Mouse (Mus musculus) lung, postnatal 0 days (tissue): ENCODE results near the gene Paqr6. TPM values are rescaled to one million over a fixed set of nuclear protein-coding genes. Genes with fewer than 3 reads are reported as not detected.
A peak's percentile ranks its signal among the peaks of the same experiment; 100 is the strongest.

Experiments used
- ATAC-seq: fragments of 200-750 bp; cut with Nextera tagmentation; 2 replicates; pipeline ENCODE4 v1.8.0; 2017; ENCODE audit warnings: moderate library complexity
- DNase-seq: peaks from one replicate; pipeline ENCODE4 v3.0.0-alpha.2; 2016; ENCODE audit warnings: low spot score
- H3K27ac ChIP-seq: fragments of 300-500 bp; sonication (generic); 2 replicates; pipeline ENCODE4 v1.5.1; 2014; ENCODE audit warnings: antibody characterized with exemption, mild to moderate bottlenecking, low read length, mixed read lengths
- H3K27me3 ChIP-seq: fragments of 300-500 bp; sonication (generic); replicated peaks from 2 replicates; pipeline ENCODE4 v1.6.1; 2014; ENCODE audit warnings: low read length, mixed read lengths; ENCODE audit not compliant: insufficient read depth
- H3K36me3 ChIP-seq: fragments of 300-500 bp; sonication (generic); 2 replicates; pipeline ENCODE4 v1.6.1; 2014; ENCODE audit warnings: low read length, mixed read lengths; ENCODE audit not compliant: insufficient read depth
- H3K4me1 ChIP-seq: fragments of 300-500 bp; sonication (generic); 2 replicates; pipeline ENCODE4 v1.6.1; 2014; ENCODE audit warnings: antibody characterized with exemption, low read depth, low read length, mixed read lengths; ENCODE audit not compliant: insufficient read depth
- H3K4me2 ChIP-seq: fragments of 300-500 bp; sonication (generic); replicated peaks from 2 replicates; pipeline ENCODE4 v1.6.1; 2014; ENCODE audit warnings: low read depth, mild to moderate bottlenecking, low read length, moderate library complexity, mixed read lengths
- H3K4me3 ChIP-seq: fragments of 300-500 bp; sonication (generic); 2 replicates; pipeline ENCODE4 v1.5.1; 2014; ENCODE audit warnings: low read depth, low read length
- H3K9ac ChIP-seq: fragments of 300-500 bp; sonication (generic); replicated peaks from 2 replicates; pipeline ENCODE4 v1.6.1; 2014; ENCODE audit warnings: low read depth, mild to moderate bottlenecking
- H3K9me3 ChIP-seq: fragments of 300-500 bp; sonication (generic); 2 replicates; pipeline ENCODE4 v1.6.1; 2016; ENCODE audit warnings: low read length, mixed read lengths
- CTCF ChIP-seq: IDR thresholded peaks from 2 replicates; pipeline ENCODE4 v1.5.1; 2016; ENCODE audit warnings: antibody characterized with exemption, mild to moderate bottlenecking
- EP300 ChIP-seq: IDR thresholded peaks from 2 replicates; pipeline ENCODE4 v1.6.1; 2016; ENCODE audit warnings: antibody characterized with exemption, mild to moderate bottlenecking, control low read depth
- WGBS: fragments of 180-500 bp; shearing (Covaris S2); extraction: QIAGEN DNeasy Blood & Tissue Kit; methylation state at CpG from one replicate; pipeline ENCODE4 v1.1.7; 2014; 5-methylcytosine and 5-hydroxymethylcytosine counted together
- polyA plus RNA-seq: library from polyadenylated mRNA; unstranded; fragments of >200 nt; fragmentation: Nextera tagmentation; extraction: Ambion mirVana; gene quantifications from 2 replicates; pipeline ENCODE4 v1.2.1, GENCODE M21; 2015

Gene Paqr6
- polyA plus RNA-seq, 1 experiment from 2014 or later, result 4.3 TPM

DNA sequence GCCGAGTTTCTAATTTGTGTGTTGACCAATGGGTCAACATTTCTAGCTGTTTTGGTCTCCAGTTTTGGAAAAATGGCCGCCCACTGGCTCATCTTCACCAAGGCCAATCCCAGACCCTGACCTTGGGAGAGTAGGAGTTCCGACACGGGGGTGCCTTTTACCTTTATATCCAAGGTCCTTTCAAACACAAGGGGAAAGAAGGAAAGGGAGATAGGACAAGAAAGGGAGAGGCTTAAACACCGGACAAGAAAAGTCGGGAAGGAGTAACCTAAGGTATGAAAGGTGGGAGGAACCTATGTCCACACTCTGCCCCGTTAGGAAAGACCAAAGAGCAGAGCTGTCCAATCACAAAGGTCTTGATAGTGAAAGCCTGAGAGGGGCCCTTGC lies 46.3 kb downstream of the Paqr6 start:
- Histone ChIP-seq H3K9me3 (no peaks in the 10 kb centered on the region), H3K27ac (peak overlapping the region; percentile 91), H3K4me2 (peak overlapping the region; percentile 71), H3K4me1 (peaks cover 3% of the 10 kb centered on the region; the same call in 1 of the 2 replicates), H3K9ac (peak overlapping the region; percentile 6; the same call in 1 of the 2 replicates), H3K4me3 (peak overlapping the region; percentile 63; the same call in 1 of the 2 replicates), H3K36me3 (peaks cover 4% of the 10 kb centered on the region; the same call in 1 of the 2 replicates), H3K27me3 (no peaks in the 10 kb centered on the region)
- WGBS, result 19% methylated on average over 7 of the region's 7 CpGs
- TF ChIP-seq EP300, result no peak
- TF ChIP-seq CTCF, result no peak
- DNase-seq, result no peak
- peak; percentile 3; the same call in 1 of the 2 replicates for ATAC-seq

DNA sequence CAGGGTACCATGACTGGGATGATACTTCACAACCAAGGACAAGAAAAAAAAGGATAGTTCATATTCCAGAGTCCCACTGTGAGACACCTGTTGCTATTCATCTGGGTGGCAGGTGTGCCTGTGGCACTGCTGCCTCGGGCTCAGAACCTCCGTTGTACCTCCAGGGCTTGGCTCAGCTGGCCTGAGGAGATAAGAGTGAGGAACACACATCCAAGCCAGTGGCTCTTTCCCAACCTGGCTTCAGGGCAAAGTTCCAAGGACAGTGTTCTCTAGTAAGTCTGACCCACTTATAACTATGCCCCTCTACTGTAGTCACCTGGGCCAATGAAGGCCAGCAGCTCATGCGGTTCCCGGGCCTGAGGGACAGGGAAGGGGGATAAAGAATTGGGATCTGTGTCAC lies 47.3 kb downstream of the Paqr6 start:
- no peaks in the 10 kb centered on the region for H3K27me3 ChIP-seq
- 87% methylated on average over 4 of the region's 4 CpGs for WGBS
- DNase-seq, result no peak

DNA sequence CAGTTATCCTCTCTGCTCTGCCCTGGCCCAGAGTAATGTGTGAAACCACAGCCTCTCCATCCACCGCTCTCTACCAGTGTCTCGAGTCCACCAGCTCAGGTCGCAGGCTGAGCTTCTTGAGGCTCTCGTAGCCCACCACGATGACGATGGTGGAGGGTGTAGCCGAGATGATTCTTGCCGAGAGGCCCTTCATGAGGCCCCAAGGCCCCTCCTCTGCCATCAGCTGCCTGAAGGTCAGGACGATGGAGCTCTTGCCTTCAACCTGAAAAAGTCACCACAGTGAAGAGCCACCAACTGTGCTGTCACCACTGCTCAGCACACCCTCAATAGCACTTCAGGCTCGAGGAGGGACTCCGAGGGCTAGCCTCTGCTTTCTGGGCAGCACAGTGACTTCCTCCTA lies 48.3 kb downstream of the Paqr6 start:
- 84% methylated on average over 11 of the region's 11 CpGs for WGBS
- H3K27me3 ChIP-seq, result no peaks in the 10 kb centered on the region
- no peak overlapping the region for H3K27ac ChIP-seq
- no peaks in the 10 kb centered on the region for H3K9me3 ChIP-seq
- no peak for ATAC-seq
- TF ChIP-seq EP300 (no peak), CTCF (no peak)
- peaks cover 3% of the 10 kb centered on the region; the same call in 1 of the 2 replicates for H3K4me1 ChIP-seq
- H3K4me2 ChIP-seq, result no peak overlapping the region
- H3K4me3 ChIP-seq, result no peak overlapping the region
- peaks cover 9% of the 10 kb centered on the region; the same call in 1 of the 2 replicates for H3K36me3 ChIP-seq
- no peak for DNase-seq
- H3K9ac ChIP-seq, result no peak overlapping the region

More for the DNA sequence above, 47.3 kb downstream of the Paqr6 start:
- H3K27ac ChIP-seq, result no peak overlapping the region
- no peak for ATAC-seq
- H3K4me2 ChIP-seq, result no peak overlapping the region
- no peak for TF ChIP-seq CTCF
- peaks cover 9% of the 10 kb centered on the region; the same call in 1 of the 2 replicates for H3K36me3 ChIP-seq
- H3K4me1 ChIP-seq, result peaks cover 3% of the 10 kb centered on the region; the same call in 1 of the 2 replicates
- no peak overlapping the region for H3K9ac ChIP-seq
- H3K4me3 ChIP-seq, result no peak overlapping the region
- no peaks in the 10 kb centered on the region for H3K9me3 ChIP-seq

DNA sequence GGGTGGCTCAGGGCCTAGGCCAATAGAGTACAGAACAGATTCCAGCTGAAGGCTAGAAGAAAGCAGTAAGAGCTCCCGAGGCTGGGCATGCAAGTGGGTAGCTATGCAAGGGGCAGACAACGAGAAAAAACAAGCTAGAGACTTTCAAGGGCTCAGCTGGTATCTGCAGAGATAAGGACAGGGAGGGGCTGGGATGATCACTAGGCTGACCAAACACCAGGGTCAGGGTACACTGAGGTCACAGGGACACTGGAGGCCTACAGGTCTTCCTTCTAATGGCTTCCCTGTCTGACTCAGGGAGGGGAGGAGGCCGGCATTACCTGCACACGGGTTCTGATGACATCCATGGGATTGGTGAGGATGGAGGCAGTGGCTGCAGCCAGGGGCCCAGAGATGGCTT lies 51.3 kb downstream of the Paqr6 start:
- H3K27me3 ChIP-seq, result no peaks in the 10 kb centered on the region
- DNase-seq, result no peak
- no peak overlapping the region for H3K27ac ChIP-seq
- no peaks in the 10 kb centered on the region for H3K9me3 ChIP-seq
- TF ChIP-seq EP300 (no peak), CTCF (no peak)
- peaks cover 2% of the 10 kb centered on the region; the same call in 1 of the 2 replicates for H3K4me1 ChIP-seq
- 64% methylated on average over 4 of the region's 4 CpGs for WGBS
- no peak for ATAC-seq
- no peak overlapping the region for H3K4me2 ChIP-seq
- H3K36me3 ChIP-seq, result peaks cover 25% of the 10 kb centered on the region; the same call in 1 of the 2 replicates
- no peak overlapping the region for H3K4me3 ChIP-seq
- H3K9ac ChIP-seq, result no peak overlapping the region

DNA sequence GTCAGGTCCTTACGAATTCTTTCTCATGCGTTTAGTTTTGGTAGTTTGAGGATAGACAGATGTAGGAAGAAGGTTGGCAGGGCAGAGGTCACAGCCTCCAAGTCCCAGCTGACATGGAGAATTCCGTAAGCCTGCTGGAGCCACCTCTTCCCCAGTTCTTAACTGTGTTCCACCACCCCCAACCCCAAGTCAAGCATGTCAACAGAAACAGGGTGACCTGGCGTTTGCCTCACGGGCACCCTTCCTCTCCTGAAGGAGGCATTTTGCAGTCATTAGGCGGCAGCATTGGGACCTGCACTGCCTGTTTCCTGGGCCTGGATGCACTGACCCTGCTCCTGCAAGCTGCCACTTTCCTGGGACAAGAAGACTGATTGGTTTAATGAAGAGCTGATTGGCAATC lies 53.6 kb downstream of the Paqr6 start:
- Histone ChIP-seq H3K36me3 (peaks cover 25% of the 10 kb centered on the region; the same call in 1 of the 2 replicates), H3K27ac (no peak overlapping the region), H3K27me3 (no peaks in the 10 kb centered on the region), H3K4me2 (no peak overlapping the region), H3K4me1 (no peaks in the 10 kb centered on the region), H3K9me3 (no peaks in the 10 kb centered on the region), H3K4me3 (no peak overlapping the region), H3K9ac (no peak overlapping the region)
- TF ChIP-seq CTCF, result no peak
- TF ChIP-seq EP300, result no peak
- ATAC-seq (no peak), DNase-seq (no peak)
- WGBS, result 81% methylated on average over 6 of the region's 6 CpGs

Other genes with a start within 250 kb of the Paqr6 start
- 14.4 and 15.4 TPM in 2 replicates for gene Mef2d, start 222.2 kb upstream of the Paqr6 start, polyA plus RNA-seq
- 3.9 and 4.9 TPM in 2 replicates for gene Rhbg, start 109.9 kb upstream of the Paqr6 start, polyA plus RNA-seq
- gene Gm38392, start 77.4 kb upstream of the Paqr6 start, polyA plus RNA-seq, result 1.8 and 2.0 TPM in 2 replicates
- gene Tsacc, start 67.6 kb upstream of the Paqr6 start, polyA plus RNA-seq, result 10.8 and 13.1 TPM in 2 replicates
- gene Cct3, start 67.5 kb upstream of the Paqr6 start, polyA plus RNA-seq, result 173 and 177 TPM in 2 replicates
- 273 and 278 TPM in 2 replicates for gene Glmp, start 39.6 kb upstream of the Paqr6 start, polyA plus RNA-seq
- gene Tmem79, start 28.4 kb upstream of the Paqr6 start, polyA plus RNA-seq, result 9.0 and 9.6 TPM in 2 replicates
- gene Smg5, start 28.3 kb upstream of the Paqr6 start, polyA plus RNA-seq, result 19.7 and 19.8 TPM in 2 replicates
- 0.14 and 0.39 TPM in 2 replicates for gene Bglap3, start 8.2 kb downstream of the Paqr6 start, polyA plus RNA-seq
- not detected in 2 replicates for gene Bglap2, start 14.1 kb downstream of the Paqr6 start, polyA plus RNA-seq
- not detected in 2 replicates for gene Bglap, start 19.9 kb downstream of the Paqr6 start, polyA plus RNA-seq
- 27.9 and 30.6 TPM in 2 replicates for gene Pmf1, start 45.7 kb downstream of the Paqr6 start, polyA plus RNA-seq
- gene Slc25a44, start 60.6 kb downstream of the Paqr6 start, polyA plus RNA-seq, result 9.3 and 11.3 TPM in 2 replicates
- 9.0 and 9.2 TPM in 2 replicates for gene Sema4a, start 96.6 kb downstream of the Paqr6 start, polyA plus RNA-seq
- 185 and 216 TPM in 2 replicates for gene Lmna, start 145.4 kb downstream of the Paqr6 start, polyA plus RNA-seq
- gene Mex3a, start 167.8 kb downstream of the Paqr6 start, polyA plus RNA-seq, result 2.6 and 3.4 TPM in 2 replicates
- 61.4 and 61.8 TPM in 2 replicates for gene Rab25, start 183.7 kb downstream of the Paqr6 start, polyA plus RNA-seq
- gene Lamtor2, start 188.5 kb downstream of the Paqr6 start, polyA plus RNA-seq, result 138 and 143 TPM in 2 replicates
- 18.4 and 22.6 TPM in 2 replicates for gene Ubqln4, start 189.2 kb downstream of the Paqr6 start, polyA plus RNA-seq
- 306 and 384 TPM in 2 replicates for gene Ssr2, start 211.3 kb downstream of the Paqr6 start, polyA plus RNA-seq
- 170 and 229 TPM in 2 replicates for gene Arhgef2, start 241.4 kb downstream of the Paqr6 start, polyA plus RNA-seq